Mouse (Mus musculus) cortical plate, adult 2 months (tissue): ENCODE data around the gene Sgms2.

Experiments
- CTCF ChIP-seq: fragments of 200-500 bp; IDR thresholded peaks from 2 replicates; pipeline ENCODE4 v1.5.1; 2011; ENCODE audit warnings: mild to moderate bottlenecking, control low read depth, low read length; ENCODE audit not compliant: insufficient read depth; ENCODE audit errors: extremely low read depth
- POLR2A ChIP-seq: fragments of 200-500 bp; IDR thresholded peaks from 2 replicates; pipeline ENCODE4 v1.6.1; 2011; ENCODE audit warnings: mild to moderate bottlenecking, low read length, control low read depth; ENCODE audit not compliant: insufficient read depth; ENCODE audit errors: extremely low read depth

GRCm38 (mm10) chr3:131347831-131348578 lies 143.2 kb downstream of the Sgms2 start:
- TF ChIP-seq CTCF (peak; percentile 51), POLR2A (no peak)
